Mouse (Mus musculus): ENCODE data around the gene Sp4.

Gene Sp4

DNA sequence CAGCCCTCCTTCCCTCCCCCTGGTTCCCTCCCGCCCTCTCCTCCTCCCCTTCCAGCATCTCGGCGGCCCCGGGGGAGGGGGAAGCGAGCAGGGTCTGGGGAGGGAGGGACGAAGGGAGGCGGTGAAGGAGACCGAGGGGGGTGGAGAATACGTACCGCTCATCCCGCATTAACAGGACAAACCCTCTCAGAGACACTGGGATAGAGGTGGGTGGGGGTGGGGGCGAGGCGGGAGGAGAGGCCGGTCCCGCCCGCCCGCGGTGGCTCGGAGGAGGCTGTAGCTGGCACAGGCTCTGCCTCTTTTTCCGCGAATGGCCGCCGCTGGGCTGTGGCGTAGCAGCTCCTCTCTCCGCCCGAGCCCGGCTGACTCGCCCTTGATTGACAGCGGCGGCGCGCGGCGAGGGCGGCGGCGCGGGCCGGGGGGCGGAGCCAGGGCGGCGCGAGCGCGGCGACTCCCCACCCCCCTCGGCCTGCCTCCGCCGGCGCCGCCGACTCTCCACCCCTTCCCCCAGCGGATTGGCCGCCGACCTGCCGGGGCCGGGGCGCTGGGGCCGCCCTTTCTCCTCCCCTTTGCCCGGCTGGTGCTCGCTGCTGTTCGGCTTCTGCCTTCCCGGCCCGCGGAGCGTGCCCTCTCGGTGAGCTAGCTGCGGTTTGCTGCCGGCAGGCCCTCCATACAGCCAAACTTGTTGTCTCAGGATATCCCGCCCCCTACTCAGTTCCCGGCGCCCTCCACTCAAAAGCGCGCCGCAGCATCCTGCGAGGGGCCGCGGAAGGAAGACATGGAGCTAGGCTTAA lies at the start of gene Sp4:
Gene Sp4, minus strand, starts transcription at position 369 of the 794 bp plus-strand sequence.
- peak; percentile 84 for DNase-seq (ENCODE audit: low read depth, low spot score)

DNA sequence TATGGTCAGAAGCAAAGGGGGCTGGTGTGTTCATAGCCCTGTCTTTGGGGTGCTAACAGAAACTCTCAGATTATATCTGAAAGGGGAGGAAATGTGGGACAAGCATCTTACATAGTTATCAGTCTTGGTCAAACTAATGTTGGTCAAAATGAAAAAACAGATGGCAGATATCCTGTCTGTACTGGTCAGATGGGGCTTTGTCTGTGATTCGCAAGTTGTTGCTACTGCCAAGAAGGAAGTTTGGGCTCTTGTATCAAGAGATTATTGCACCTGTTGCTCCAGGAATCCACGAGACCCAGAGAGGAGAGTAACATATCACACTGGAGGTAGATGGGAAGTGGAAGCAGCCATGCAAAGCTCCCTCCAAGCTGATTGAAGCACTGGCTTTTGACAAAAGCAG lies 37.9 kb upstream of the Sp4 start:
- no peak for DNase-seq (ENCODE audit: low read depth, low spot score)

DNA sequence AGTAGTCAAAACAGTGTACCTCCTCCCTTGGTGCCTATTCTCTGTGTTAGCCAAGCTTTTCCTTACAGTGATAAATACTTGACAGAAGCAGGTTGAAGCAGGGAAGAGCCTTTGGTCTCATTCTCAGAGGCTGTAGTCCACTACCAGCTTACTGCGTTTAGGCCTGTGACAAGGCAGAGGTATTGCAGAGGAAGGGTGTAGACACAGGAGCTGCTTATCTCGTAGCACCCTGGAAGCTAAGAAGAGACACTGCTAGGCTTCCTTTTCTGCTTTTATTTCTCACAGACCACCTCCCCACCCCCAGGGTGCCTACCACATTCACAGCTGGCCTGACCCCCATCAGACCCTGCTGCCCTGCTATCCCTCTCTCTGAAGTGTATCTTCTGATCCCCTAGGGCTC lies 37.0 kb upstream of the Sp4 start:
- DNase-seq (ENCODE audit: low read depth, low spot score), result no peak

DNA sequence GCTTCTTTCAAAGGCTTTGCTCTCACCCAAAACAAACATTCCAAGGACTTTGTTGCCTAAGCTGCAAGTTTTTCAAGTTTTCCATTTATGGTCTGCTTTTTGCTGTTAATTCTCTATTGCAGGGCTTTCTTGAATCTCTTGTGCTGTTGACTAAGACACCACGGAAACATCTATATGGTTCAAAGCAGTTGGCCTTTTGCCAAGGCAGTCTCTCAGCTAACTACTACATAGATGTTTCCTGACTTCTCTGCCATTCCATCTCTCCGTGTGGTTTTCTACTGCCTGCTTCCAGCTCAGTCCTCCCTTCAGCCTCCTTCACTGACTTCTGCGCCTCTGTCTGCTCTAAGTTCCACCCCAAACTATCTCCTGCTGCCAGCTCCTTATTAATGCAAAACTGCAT lies 36.1 kb upstream of the Sp4 start:
- no peak for DNase-seq (ENCODE audit: low read depth, low spot score)

DNA sequence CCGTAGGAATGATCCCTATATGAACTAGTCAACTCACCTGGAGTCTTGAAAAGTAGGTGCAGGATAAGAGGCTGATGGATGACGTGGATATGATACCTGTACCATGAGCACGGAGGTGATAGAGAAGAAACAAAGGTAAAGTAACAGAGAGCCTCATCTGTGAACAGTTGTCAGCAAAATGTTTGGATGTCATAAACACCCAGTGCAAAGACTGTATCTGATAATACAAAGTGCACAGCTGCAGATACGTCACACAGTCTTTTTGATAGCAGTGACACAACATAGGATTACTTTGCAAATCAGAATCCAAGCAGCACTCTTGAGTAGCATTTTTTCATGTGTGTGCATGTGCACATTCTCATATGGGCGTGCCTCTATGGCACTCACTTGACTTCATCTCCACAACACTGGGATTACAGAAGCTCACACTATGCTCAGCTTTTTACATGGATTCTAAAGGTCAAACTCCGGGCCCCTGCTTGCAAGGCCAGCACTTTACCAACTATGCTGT lies 27.6 kb upstream of the Sp4 start:
- DNase-seq (ENCODE audit: low read depth, low spot score), result no peak

DNA sequence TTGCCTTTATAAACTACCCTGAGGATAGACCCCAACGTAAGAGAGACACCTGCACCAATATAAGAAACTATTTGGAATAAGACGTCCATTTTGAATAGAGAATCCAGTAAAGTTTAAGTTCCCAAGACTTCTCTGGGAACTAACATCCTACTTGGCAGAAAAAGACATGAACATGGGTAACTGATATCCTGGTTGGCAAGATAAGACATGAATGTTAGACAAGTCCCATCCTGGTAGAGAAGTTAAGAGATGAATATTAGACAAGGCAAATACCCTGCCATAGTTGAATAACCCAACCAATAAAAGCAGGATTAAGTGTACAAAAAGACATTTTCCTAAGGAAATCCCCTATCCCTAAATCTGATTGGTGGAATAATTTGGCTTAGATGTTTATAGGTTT lies 26.3 kb upstream of the Sp4 start:
- DNase-seq (ENCODE audit: low read depth, low spot score), result no peak

DNA sequence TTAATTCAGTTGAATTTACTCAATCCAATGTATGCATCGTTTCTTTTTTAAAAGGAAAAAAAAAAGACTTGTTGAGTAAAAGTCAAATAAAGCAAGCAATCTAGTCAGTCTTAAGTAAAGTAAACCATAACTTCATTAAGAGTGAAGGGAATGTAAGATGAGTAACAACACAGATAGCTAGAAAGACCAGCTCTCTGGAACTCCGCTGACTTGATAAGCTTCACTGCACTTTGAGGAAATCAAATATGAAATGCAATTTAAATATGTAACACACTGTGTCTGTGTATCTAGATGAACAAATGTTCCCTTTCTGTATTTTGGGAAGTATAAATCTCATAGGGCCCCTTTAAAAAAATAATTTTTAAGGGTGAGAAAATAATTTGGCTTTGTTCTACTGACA lies 24.9 kb upstream of the Sp4 start:
- no peak for DNase-seq (ENCODE audit: low read depth, low spot score)

DNA sequence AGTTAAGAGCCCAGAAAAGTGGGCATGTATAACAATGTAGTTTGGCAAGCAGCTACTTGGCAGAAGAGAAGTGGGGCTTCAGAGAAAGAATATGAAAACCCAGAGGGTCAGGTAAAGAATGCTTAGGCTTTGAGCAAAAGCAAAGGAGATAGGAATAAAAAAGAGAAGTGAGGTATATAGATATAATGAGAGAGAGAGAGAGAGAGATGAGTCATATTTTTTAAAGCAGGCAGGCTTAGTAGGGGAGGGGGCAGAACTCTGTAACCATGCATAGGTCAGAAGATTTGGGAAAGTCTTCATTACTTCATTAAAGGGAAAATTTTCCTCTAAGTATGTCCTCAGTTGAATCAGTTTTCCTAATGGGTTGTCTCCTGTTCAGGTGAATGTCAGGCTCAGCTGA lies 18.8 kb upstream of the Sp4 start:
- no peak for DNase-seq (ENCODE audit: low read depth, low spot score)

DNA sequence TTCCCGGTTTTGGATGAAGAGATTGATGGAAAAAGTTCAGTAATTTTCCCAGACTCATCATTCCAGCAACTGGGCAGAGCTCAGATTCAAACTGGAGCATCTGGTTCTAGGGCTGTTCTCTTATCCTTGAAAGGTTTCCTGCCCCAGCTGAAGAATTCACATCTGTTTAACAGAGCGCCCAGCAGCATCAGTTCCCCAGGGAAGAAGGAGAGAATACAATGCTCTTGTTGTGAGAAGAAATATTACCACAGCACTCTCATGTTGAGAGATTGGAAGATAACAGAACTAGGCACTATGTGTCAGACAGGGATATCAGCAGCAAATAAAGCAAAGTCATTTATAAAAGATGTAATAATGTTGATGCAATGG lies 13.2 kb upstream of the Sp4 start:
- no peak for DNase-seq (ENCODE audit: low read depth, low spot score)

DNA sequence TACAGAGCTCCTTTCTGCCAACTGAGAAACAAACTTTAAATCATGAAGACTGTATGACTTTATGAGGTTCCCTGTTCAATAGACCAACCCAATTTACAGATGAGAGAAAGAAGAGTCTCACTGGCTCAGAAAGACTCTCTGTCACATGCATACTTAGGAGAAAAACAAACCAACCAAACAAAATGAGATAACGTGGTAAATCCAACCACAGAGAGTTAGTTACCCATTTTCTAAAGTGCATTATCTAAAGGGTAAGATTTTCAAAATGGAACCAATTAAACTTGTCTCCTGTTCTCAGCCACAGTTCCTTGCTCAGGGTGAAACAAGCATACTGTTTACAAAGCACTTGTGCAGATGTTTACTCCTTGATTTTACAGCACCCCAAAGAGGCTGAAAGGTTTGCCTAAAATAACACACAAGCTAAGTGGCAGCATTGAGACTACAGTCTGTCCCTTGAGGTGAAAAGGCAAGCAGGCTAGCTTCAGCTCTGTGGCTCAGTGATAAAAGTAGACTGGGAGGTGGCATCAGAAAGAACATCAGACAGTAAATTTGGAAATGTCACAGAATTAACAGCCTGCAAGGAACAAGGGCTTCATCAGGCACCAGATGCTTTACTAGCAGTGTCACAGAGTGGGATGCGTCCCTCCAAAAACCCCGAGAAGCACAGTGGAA lies 12.7 kb upstream of the Sp4 start:
- DNase-seq (ENCODE audit: low read depth, low spot score), result no peak

DNA sequence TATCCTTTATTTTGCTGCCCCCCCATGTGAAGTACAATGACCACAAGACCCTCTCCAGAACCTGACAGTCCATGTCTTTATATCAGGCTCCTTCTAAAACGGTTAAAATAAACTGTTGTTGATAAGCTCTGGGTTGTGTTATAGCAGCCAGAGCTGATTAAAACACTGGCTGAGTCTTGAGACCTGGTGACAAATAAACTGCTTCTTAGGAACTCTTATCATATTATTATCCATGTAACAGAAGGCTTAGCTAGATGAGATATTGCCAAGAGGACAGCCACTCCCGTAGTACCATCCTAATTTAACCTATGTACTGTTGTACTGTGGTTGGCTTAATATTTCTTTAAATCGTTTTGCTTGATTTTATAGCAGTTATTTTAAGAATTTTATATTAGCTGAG lies 2.3 kb upstream of the Sp4 start:
- DNase-seq (ENCODE audit: low read depth, low spot score), result no peak

DNA sequence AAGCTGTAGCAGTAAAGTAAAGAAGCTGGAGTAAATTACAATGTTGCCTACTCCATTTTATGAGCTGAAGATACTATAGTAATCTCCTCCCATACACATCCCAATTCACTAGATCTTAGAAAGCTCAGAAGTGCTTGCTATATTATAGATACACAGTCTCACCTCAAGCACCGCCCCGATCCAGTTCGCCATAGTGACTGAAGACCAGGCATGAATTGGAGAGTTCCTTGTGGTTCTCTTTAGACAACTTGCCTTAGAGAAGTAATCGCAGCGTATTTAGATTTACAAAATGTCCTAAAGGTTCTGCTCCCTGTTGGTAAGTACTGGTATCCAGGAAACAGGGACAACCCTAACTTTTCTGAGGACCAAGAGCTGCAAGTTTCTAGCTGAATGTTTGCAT lies 1.8 kb upstream of the Sp4 start:
- DNase-seq (ENCODE audit: low read depth, low spot score), result no peak

DNA sequence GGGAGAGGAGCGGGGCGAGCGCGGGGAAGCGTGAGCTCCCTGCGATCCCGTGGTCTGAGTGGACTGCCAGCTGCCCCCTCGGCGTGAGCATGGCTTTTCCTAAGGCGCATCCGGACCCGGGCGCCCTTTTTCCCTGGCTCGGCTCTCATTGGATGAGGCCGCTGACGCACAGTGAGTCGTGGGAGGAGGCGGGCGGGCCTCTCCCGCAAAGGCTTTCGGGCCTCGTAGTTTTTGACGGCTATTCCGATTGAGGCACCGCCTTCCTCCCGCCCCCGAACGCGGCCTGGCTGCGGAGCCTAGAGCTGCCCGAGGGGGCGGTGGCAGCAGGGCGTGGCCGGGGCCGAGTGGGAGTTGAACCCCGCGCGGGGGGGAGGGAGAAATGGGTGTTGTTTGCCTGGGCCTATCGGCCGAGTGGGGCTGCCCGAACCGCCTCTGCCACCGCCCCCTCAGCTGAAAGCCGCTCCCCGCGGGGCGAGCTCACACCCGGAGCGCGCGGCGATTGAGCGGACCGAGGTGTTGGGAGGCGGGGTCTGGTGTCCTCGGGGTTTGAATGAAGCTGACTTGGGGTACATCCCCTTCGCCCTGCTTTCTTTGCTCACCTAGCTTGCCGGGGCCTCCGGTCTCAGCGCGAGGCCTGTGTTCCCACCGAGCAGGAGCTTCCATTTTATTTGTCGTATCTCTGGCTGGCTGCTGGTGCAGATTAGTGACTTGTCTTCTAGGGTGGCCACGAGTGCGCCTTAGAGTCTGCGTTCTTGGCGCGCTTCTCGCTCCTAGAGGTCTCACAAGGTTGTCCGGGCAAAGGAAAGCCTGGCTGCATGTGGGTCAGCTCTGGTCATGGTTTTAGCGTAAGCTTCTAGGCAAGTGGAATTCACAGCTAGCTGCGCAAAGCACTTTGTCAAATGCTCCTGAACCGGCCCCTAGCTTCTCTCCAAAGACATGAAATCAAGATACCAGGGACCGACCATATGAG lies 911 bp upstream of the Sp4 start:
- DNase-seq (ENCODE audit: low read depth, low spot score), result peak; percentile 97

DNA sequence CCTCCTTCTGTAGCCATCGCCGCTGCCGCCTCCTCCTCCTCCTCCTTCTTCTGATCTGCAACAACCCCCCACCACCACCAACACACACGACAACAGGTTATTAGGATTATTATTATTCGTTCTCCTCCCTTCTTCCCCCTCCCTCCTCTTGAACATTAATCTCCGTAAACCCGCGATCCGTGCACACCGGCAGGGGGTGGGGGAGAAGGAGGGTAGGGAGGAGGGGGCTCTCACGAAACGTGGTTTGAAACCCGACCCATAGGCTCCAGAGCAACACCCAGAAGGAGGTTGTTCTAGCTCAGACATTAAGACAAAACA lies 527 bp downstream of the Sp4 start:
- peak; percentile 80 for DNase-seq (ENCODE audit: low read depth, low spot score)

DNA sequence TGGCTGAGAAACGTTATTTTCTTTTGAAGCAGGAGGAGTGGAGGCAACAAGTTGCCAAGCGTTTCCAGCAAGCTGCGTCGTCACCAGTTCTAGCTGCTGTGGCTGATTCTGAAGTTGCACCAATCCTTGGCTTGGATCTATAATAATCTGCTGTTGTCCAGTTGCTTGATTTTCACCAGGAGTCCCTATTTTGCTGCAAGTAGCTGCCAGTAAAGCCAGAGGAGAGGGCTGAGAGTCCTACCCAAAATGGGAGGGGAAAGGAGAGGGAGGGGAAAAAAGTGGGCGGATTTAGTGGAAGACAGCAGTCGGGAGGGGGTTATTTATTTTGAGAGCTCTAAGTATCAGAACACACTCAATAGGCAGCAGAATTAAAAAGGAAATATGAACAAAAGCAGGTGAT lies 1.3 kb downstream of the Sp4 start:
- peak; percentile 19 for DNase-seq (ENCODE audit: low read depth, low spot score)

DNA sequence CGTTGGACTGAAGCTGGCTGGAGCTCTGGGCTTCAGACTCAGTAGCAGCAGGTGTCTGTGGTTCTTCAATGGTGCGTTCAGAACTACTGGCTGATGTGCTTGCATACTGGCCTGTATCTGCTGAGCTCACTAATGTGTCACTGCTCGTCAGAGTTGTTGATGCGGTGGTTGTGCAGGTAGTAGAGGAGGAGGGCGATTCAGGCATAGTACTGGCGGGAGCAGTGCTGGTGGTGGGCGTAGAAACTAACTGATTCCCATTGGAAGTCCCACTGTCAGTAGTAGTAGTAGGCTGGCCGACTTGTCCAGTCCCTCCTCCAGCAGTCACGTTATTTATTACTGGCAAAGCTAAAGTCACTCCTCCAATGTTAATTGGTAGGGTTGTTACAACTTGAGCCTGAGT lies 2.1 kb downstream of the Sp4 start:
- DNase-seq (ENCODE audit: low read depth, low spot score), result no peak

DNA sequence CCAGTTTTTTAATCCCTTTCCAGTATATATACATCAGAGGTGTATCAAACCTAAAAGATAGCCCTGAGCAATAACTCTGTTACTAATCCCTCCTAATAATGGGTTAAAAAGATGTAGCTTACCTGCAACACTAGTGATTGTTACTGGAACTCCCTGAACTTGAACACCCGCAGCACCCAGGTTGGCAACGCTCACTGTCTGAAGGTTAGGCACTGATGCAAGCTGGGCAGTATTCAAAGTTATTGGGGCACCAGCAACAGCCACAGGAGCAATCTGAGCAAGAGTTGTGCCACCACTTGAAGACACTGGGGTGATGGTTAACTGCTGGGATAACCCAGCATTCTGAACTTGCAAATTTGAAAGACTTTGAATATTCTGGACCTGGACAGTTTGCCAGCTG lies 2.7 kb downstream of the Sp4 start:
- no peak for DNase-seq (ENCODE audit: low read depth, low spot score)

DNA sequence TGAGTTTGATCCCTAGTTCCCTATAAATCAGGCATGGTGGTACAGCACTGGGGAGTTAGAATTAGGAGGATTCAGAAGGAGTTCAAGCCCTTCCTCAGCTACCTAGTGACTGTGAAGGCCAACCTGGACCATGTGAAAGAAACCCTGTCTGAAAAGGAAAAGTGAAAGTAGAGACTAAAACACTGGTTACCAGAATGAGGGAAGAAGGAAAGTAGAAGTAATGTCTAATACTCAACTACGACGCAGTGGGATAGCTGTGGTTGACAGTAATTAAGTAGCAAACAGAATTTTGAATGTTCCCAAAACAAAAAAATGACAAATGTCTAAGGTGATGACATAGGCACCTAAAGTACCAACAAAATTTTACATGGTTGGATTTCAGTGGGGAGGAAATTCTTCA lies 5.0 kb downstream of the Sp4 start:
- DNase-seq (ENCODE audit: low read depth, low spot score), result no peak

DNA sequence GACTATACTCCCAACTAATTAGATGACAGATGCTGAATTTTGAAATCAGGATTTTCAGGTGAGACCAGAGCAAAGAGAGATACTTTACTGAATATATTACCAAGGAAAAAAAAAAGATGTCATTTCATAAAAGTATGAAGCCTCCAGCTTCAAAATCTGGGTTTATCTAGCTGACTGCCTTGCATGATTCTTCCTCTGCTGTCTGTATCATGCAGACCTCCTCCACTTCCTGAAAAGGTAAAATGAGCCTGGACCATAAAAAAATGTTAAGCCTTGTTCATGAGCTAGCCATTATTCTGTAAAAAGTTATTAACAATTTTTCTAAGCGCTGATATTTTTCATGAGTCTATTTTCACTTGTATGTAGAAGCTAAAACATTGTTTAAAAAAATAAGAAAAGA lies 5.4 kb downstream of the Sp4 start:
- DNase-seq (ENCODE audit: low read depth, low spot score), result no peak

DNA sequence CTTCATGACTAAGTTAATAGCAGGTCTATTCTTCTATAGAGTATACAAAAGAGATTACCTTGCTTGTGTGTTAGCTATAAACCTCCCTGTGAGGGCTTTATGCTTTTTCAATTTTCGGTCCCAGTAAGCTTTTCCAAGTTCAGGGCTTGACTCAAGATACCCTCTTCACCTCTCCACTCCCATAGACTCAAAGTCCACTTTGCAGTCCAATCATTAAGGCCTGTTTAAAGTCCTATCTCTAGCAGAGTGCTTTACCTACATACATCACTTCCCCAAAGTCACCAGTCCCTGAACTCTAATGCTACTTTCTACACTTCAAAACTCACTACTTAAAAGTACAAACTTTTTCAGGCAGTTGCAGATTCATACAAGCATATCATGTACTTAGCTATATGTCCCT lies 12.3 kb downstream of the Sp4 start:
- no peak for DNase-seq (ENCODE audit: low read depth, low spot score)

DNA sequence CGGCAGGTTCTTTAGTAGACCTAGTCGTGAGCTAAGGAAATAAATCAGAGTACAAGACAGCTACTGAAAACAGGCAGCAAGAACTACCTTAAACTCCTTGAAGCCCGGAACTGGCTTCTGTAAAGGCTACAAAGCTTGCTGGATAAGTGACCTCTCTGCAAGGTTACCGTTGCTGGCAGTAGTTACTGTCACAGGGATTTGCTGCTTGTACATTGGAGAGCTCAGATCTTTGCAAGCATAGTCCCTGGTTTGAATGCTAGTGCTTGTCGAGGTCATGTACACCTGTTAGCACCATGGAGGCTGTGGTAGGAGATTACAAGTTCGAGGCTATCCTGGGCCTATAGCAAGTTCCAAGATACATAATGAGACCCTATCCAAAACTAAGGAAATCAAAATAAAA lies 16.1 kb downstream of the Sp4 start:
- DNase-seq (ENCODE audit: low read depth, low spot score), result no peak

DNA sequence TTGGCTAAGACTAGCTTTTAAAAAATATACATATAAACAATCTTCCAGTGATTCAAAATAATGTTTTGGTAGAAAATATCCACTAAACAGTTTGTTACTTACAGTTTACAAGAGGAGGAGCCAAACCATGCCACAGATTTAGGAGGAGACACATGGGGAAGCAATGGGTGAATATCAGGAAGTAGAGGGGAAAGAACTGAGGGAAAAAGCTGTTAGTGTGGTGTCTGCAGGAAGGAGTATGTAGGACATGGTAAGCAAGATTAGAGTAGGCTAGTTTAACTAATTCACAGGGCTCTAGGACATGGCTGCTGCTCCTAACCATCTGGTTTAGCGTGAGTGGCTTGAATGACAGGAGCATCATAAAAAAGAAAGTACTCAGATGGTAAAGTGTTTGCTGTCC lies 19.3 kb downstream of the Sp4 start:
- DNase-seq (ENCODE audit: low read depth, low spot score), result no peak
